Mouse (Mus musculus) embryo, embryonic 10 days (tissue): ENCODE measurements around the gene Sv2b.
"Not testable (repeated sequence)": the region's sequence is repeated elsewhere in the genome, so short reads cannot be mapped to it uniquely, and the experiment has no call there.

Source experiments
- DNase-seq: peaks from one replicate; pipeline ENCODE4 v3.0.0-alpha.2; 2015; ENCODE audit warnings: low spot score

The Sv2b gene

DNA sequence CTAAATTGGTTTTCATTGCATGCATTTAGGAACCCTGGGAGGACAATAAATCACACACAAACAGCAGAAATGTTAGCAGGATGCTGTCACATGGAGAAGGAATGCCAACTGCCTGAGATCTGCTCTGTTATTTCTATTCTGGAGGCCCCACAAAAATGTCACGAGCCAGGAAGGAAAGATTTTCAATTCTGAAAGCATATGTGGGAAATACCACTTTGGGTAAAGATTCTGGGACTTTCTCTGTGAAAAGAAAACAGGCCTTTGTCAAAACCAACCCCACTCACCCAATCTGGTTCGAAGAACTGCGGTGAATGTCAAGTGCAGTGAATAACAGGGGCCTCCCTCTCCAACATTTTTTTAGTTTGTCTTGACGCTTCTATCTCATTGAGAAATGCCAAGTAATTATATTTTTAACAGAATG, 99.8 kb downstream of the Sv2b start:
- DNase-seq, result no peak

DNA sequence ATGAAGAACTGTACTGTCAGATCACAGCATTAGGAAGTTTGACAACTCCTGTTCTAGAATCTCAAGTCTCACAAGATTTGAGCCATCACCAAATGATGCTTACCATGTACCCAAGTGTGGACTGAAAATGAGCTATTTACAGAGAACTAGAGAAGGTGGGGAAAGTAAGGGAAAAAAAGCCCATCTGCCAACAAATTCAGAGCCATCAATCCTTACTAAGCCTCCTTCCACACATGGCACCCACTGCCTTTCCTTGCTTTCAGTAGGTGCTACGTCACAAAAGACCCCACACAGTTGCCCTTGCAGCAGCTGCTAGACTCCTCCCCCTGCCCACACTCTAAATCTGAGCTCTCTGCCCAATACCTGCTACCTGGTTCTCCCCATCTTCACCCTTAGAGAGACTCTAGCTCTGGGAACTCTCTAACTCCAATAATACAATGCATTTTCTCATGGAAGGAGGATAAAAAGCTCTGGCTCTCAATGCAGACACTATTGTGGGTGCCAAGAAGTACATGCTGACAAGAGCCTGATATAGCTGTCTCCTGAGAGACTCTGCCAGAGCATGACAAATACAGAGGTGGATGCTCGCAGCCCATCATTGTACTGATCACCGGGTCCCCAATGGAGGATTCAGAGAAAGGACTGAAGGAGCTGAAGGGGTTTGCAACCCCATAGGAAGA, 101.0 kb downstream of the Sv2b start:
- DNase-seq, result no peak

DNA sequence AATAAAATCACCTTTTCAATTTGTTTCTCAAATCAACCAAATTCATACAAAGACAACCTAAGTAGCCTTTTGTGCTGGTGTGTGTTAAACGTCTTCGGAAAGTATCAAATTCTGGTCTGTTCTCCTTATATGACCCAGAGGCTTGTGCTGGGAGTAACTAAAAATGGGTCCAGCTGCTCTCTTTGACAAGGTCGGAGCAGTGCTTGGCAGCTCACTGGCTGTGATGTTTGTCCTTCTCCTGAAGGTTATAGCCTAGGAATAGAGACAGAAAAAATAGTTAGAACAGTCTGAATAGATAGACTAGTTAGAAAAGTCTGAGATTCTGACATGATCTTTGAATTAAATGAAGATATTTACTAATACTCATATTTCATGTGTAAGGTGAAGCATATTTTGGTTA, 102.4 kb downstream of the Sv2b start:
- no peak for DNase-seq

DNA sequence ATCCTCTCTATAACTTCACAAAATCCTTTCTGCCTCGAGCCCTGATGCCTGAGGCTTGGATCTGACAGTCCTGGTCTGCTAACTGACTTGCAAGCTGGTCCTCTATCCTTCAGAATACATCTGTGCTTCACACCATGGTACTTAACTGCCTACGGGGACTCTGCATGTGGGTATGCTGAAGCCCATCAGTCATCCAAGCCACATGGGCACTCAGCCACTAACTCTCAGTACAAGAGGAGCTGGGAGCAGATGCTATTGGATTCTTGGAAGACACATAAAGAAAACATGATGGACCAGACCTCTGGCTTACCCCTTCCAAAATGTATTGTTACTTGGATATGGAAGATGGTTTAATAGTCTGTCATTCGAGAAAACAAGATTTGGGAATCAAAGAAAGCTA, 103.7 kb downstream of the Sv2b start:
- no peak for DNase-seq

DNA sequence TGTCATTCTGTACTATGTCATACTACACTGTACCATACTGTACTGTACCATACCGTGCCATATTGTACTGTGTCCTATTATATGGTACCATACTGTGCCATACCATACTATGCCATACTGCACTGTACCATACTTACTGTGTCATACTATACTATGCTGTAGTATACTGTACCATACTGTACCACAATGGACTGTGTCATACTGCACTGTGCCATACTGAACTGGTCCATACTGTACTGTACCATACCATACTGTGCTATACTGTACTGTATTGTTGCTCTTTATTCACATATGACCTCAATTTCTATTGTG, 114.2 kb downstream of the Sv2b start:
- not testable (repeated sequence) for DNase-seq

DNA sequence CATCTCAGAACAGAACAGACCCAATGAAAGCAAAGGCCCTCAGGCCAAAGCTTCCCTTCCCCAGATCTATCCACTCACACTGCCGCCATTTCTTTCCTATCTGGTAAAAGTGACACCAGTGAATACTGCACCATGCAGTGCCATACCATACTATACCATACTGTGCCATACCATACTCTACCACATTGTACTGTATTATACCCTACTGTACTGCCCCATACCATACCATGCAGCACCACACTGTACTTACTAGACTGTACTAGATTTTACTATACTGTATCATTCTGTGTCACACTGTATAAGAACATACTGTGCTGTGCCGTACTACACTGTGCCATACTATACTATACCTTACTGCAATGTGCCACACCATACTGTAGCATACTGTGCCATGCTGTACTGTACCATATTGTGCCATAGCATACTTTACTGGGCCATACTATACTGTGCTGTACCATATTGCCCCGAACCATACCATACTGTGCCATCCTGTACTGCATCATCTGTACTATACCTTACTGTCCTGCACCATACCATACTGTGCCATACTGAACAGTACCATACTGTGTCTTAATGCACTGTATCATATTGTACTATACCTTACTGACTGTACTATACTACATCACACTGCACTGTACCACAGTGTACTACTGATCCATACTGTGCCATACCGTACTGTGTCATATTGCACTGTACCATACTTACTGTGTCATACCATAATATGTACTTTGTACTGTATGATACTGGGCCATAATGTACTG, 114.7 kb downstream of the Sv2b start:
- no peak for DNase-seq

DNA sequence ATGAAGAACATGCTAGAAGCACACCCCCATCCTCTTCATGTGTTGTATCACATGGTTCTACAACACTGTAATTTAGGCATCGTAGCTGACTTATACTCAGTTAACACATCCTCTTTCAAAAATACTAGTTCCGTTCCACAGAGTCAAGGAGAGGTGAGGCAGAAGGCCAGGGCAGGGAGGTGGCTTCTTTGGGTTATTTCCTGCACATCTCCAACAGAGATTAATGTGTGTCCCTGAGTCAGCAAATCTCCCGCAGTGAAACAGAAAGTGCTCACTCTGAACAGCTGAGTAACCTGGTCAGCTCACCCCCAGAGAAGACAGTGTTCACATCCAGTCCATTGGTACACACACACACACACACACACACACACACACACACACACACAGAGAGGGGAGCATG, 118.9 kb downstream of the Sv2b start:
- DNase-seq, result no peak

DNA sequence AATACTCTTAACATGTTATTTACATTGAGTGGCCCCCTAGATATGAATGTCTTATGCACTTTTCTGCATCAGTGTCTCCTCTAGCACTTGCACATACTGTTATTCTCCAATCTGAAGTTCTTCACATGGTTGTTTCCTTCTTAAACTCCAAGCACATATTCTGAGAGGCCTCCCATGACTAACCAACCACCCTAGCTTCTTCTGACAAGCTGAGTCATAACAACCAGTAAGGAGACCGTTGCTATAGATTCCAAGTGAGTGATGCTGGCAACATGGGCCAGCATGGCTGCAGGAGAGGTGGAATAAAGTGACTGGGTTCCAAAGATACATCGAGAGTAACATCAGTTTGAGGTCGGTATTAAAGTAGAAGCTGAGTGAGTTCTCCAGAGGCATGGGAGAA, 134.0 kb downstream of the Sv2b start:
- no peak for DNase-seq

DNA sequence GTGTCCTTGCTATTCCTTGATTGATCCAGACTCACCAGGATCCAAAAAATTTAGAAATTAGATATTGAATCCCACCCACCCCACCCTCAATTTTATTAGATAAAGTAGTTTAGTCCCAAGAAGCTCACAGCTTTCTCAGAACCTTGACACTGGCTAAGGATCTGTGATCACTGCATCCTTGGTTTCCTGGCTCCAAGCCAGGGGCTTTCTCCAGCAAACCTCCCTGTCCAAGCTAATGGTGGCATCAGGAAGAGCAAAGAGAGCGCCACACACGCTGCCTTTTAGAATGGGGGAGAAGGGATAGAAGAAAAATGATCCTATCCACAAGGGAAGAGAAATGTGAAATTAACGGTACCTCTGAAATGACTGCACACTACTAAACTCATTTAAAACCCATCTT, 141.6 kb downstream of the Sv2b start:
- no peak for DNase-seq

DNA sequence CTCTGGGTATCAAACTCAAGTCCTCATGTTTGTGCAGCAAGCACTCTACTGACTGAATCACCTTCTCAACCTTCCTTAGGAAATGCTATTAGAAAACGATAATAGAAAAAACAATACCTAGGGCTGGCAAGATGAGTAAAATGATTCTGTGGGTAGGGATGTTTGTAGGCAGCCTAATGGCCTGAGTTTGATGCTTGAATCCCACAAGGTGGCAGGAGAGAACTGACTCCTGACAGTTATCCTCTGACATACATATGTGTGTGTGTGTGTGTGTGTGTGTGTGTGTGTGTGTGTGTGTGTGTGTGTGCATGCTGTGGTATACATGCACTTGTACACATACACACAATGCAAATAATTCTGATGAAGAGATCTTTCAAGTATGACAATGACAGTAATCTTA, 161.9 kb downstream of the Sv2b start:
- DNase-seq, result no peak

DNA sequence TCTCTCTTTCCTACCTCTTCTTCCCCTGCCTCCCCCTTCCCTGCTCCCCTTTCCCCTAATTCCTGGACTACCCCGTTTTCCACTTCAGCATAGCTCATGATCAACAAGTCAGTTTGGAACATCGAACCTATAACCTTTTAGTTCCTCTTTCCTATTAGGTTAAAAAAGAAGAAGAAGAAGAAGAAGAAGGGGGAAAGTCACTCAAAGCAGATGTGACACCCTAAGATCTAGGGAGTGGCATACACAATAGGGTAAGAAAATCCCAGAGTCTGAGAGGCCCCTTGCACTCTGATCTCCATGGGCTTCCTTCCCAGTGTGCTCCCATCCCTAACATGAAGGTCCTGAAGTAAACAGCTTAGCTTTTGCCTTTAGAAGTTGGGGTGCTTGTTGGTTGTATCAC, 166.3 kb downstream of the Sv2b start:
- DNase-seq, result no peak

DNA sequence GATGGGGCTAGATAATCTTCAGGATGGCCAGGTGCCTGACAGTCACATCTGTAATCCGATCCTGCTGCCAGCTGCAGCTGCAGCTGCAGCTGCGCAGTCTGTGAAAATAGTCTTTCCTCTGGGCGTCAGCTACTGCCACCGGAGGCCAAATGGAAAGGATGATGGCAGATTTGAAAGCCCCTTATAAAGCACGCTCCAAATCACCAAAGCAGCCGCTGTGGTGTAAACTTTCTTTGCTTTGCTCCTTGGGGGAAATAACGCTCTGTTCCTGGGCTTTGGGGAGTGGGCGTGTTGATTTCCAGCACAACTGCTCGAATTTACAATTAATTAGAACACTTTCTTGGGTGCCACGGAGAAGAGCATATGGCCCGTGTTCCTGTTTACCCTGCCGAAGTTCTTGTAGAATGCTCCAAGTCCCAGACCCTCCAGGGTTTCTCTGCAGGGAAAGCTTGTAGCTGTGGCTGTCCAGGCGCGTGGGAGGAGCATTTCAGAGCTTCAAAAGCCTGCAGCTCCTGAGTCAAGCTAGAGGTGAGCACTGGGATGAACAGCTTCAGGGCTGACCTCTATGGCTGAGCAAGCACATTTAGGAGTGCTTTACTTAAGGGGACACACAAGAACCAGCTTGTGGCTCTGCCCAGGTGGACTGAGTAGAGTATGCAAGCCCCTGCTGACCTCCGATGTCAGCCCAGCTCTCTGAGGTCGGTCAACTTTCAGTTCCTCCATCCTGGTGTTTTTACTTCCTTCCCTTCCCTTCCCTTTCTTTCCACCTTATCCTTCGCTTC, 167.0 kb downstream of the Sv2b start:
- DNase-seq, result peak; percentile 45

DNA sequence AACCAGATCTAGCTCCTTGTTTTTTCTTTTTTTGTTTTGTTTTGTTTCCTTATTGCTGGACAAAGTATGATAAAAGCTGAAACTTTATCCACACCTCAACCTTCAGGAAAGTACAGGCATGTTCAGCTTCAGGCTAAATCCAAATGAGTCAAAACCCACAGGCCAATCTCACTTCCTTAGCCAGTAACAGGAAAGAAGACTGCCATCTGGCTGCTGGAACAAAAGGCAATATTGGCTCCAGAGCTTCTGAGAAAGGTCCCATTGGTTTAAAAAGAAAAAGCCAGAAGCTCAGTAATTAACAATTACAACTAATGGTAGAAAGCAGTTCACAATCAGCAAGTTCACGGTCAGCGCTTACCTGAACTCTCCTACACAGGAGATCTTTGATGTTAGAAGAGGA, 169.8 kb downstream of the Sv2b start:
- no peak for DNase-seq

DNA sequence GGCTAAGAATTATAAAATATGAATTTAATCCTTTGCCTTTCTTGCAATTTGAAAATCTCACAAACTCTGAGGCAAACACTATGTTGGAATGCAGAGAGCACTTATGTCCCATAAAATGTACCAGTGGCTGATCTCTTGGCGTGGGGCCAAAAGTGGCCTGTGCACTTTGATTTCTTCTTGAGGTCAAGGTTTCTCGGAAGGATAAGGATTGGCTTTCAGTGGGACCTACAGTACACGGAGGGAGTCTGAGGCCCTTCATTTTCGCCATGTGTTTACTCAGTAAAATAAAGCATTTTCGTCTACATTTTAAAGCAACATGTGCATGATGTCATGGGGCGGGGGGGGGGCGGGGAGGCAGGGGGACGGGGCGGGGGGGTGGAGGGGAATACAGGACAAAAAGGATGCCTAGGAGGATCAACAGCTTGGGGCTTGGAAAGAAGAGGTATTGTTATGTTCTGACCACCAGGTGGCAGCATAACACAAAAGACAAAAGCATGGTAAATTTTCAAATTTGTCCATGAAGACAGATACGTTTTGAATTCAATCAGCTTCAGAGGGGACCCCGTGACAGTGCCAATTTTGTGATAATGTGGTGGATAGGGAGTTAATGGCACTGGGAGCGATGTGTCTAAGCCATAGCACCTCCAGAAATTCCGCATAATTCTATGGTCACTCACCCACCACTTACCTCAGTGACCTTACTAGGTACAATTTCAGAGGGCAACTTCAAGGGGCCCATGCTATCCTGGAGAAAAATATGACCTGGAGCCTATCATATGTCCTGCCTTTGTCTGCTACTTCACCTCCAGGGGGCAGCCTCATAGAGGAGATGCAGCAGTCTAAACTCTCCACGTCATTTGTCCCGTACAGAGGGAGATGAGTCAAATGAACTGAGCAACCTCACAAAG, 174.1 kb downstream of the Sv2b start:
- DNase-seq, result peak; percentile 74

DNA sequence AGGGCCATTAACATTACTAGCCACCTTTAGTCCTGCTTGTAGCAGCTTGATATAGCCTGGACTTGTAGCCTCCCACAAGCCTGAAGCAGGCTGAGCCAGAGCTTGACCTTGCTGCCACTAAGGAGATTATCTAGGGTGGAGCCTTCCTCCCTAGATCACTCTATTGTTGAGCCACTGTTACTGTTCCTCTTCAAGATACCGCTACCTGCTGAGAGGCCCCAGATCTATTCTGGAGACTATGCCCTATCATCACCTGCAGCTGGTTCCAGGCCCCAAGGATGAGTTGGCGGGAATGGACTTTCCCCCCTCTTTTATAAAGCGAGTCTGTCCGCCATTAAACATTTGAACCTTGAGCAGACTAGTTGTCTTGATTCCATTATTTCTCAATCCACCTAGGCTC, 181.0 kb downstream of the Sv2b start:
- no peak for DNase-seq

DNA sequence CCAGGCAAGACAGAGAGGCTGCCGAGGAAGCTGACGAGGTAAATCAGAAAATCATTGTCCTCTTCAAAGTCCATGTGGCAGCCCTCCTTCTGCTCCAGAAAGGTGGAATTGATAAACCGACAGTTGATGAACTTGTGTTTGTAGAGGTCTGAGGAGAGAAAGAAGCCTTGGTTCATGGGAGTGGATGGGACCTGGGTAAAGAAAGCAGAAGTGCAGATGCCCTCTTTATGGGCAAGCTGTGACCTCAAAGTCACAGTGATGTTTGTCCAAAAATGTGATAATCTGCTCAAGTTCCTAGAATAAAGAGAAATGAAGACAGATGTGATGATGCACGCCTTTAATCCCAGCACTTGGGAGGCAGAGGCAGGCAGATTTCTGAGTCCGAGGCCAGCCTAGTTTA, 185.0 kb downstream of the Sv2b start:
- DNase-seq, result no peak

DNA sequence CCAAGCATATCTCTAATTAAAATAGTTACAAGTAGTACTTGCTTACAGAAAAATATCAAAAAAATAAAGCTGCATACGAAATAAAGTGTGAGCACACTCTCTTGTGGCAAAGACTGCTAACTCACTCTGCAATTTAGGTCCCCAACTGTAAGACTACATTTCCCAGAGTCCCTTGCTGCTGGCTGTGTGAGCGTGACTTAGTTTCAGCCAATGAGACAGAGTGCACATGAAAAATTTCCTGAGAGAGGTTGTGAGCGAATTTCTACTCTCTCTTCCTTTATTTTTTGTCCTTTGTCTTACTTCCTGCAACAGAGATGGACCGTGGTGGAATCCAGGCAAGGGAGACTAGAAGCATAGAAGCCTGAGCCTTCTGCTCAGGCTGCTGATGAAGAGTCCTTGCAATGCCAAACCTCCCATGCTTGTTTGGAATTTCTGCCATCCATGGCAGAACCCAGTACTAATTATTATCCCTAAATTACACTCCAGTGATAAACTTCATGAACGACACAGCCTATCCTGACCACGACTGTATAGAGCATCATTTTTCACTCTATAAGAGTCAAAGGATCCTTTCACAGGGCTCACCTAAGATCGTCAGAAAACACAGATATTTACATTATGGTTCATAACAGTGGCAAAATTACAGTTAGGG, 190.9 kb downstream of the Sv2b start:
- peak; percentile 82 for DNase-seq

DNA sequence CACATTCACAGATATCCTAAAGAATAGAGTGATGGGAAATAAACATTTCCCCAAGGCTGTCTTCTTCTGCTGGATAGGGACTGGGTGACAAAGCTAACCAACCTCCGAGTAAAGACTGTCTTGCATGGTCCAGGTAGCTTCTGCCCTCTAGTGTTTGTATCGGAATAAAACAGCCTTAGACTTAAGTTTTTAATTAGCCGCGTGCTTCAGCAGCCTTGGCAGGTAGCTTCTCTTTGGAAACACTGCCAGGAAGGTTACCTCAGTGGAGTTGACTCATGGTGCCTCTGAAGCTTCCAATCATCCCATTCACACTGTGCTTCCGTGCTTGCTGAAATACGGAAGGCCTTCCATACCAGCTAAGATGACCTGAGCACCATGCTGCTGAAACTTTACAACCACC, 198.4 kb downstream of the Sv2b start:
- peak; percentile 78 for DNase-seq

DNA sequence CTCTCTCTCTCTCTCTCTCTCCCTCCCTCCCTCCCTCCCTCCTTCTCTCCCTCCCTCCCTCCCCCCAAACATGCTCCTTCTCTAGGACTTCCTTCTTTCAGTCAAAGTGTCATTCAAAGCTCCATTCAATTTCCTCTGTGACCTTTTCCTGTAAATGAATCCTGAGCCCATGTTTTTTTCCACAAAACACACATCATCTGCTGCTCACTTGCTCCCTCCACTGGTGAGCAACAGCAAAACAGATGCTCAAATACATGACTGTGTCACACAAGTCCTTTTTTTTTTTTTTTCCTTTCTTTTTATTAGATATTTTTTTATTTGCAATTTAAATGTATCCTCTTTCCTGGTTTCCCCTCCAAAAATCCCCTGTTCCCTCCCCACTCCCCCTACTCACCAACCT, 201.6 kb downstream of the Sv2b start:
- DNase-seq, result peak; percentile 67

DNA sequence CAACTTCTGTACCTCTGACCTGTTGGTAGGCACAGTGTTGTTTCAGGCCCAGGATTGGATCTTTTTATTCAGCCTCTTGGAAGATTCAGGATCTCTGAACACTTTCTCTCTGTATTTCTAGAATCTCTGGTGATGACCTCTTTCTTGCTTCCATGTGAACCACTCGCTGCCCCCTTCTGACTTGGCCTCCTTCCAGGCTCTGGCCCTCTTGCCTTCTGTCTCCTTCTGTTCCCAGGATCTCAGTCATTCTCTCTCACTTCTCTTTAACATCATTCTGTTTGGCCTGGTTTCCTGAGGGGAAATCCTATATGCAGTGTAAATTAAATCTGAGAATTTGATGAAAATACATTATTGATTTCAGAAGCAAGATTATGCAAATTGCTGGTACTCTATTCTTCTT, 205.2 kb downstream of the Sv2b start:
- no peak for DNase-seq

DNA sequence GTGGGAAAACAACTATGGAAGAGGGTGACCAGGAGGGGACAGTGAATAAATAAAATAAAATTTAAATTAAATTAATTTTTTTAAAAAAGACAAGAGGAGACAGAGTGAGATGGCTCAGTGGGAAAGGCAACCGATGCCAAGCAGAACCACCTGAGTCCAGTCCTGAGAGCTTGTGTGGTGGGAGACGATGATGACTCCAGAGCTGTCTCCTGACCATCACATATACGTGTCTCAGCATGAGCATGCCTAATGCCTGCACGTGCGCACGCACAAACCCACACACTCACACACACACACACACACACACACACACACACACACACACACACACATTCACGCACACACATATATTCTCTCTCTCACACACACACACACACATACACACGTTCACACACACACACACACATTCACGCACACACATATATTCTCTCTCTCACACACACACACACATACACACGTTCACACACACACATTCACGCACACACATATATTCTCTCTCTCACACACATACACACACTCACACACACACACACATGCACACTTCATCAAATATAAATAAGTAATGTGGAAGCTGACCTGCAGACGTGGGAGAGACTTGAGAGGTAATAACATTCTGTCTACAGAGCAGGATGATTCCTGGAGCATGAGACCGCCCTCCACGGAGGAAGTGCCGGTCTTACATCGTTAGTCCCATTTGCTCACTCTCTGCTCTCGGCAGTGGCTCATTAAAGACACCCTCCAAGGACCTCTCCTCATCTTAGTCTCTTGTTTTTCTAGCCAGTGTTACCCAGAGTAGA, 206.3 kb downstream of the Sv2b start:
- DNase-seq, result no peak
